Mouse (Mus musculus) thymus, adult 2 months (tissue): Measurements from ENCODE around the gene Cyp2d26.

ENCODE experiments used
- CTCF ChIP-seq: fragments of 200-500 bp; IDR thresholded peaks from 2 replicates; pipeline ENCODE4 v1.5.1; 2012; ENCODE audit warnings: mild to moderate bottlenecking, control low read depth, low read length, moderate library complexity, borderline replicate concordance; ENCODE audit not compliant: control insufficient read depth, poor library complexity, insufficient read depth; ENCODE audit errors: extremely low read depth
- POLR2A ChIP-seq: fragments of 200-500 bp; IDR thresholded peaks from 2 replicates; pipeline ENCODE4 v1.6.1; 2012; ENCODE audit warnings: mild to moderate bottlenecking, low read length, control low read depth, moderate library complexity; ENCODE audit not compliant: control insufficient read depth, poor library complexity, insufficient read depth; ENCODE audit errors: extremely low read depth

- TF ChIP-seq POLR2A (no peak), CTCF (no peak)
These were observed 1.9 kb upstream of the Cyp2d26 start for GRCm38 (mm10) chr15:82795936-82796440.
